Mouse (Mus musculus): ENCODE measurements around the gene Hipk4. TPM values are rescaled to one million over a fixed set of nuclear protein-coding genes. Genes with fewer than 3 reads are reported as not detected.

Gene Hipk4
- total and polyA plus RNA-seq, 2 experiments from 2014 or later: 0.88 to 1.8 TPM

GRCm38 (mm10) chr7:27560291-27560887 is 37.3 kb downstream of the Hipk4 start:
- DNase-seq (ENCODE audit: low spot score) (no peak), ATAC-seq (ENCODE audit: low FRiP score) (no peak)
- Histone ChIP-seq H3K4me1 (ENCODE audit: insufficient read depth, low read length) (no peaks in the 10 kb centered on the region), H3K4me2 (ENCODE audit: low read depth, low read length, poor library complexity, severe bottlenecking) (no peak overlapping the region), H3K9me3 (ENCODE audit: low read length) (no peaks in the 10 kb centered on the region), H3K27me3 (ENCODE audit: insufficient read depth, low read length) (no peaks in the 10 kb centered on the region), H3K27ac (ENCODE audit: low read depth, low read length) (no peak overlapping the region), H3K4me3 (ENCODE audit: low read depth, low read length) (no peak overlapping the region), H3K9ac (replicated peaks; ENCODE audit: low read length, poor library complexity, severe bottlenecking) (no peak overlapping the region), H3K36me3 (ENCODE audit: insufficient read depth, low read length) (peaks cover 50% of the 10 kb centered on the region)
- TF ChIP-seq CTCF (IDR thresholded peaks at IDR 0.05): no peak
- WGBS: 85% methylated on average over 8 of the region's 8 CpGs

- H3K4me2 ChIP-seq (ENCODE audit: low read depth, low read length, poor library complexity, severe bottlenecking): no peak overlapping the region
- 0 out of 2 replicates have a peak overlapping the region, but pooled peaks have one; percentile 13 for H3K9ac ChIP-seq (replicated peaks; ENCODE audit: low read length, poor library complexity, severe bottlenecking)
- no peak for DNase-seq (ENCODE audit: low spot score)
- H3K9me3 ChIP-seq (ENCODE audit: low read length): no peaks in the 10 kb centered on the region
- peaks cover 53% of the 10 kb centered on the region for H3K36me3 ChIP-seq (ENCODE audit: insufficient read depth, low read length)
- TF ChIP-seq CTCF (IDR thresholded peaks at IDR 0.05): no peak
- WGBS: 91% methylated on average over 1 of the region's 1 CpGs
- no peak overlapping the region for H3K4me3 ChIP-seq (ENCODE audit: low read depth, low read length)
- ATAC-seq (ENCODE audit: low FRiP score): no peak
- H3K27ac ChIP-seq (ENCODE audit: low read depth, low read length): no peak overlapping the region
- H3K27me3 ChIP-seq (ENCODE audit: insufficient read depth, low read length): no peaks in the 10 kb centered on the region
- no peaks in the 10 kb centered on the region for H3K4me1 ChIP-seq (ENCODE audit: insufficient read depth, low read length)
Observed at GRCm38 (mm10) chr7:27560978-27561377, 37.9 kb downstream of the Hipk4 start.

- H3K4me1 ChIP-seq (ENCODE audit: insufficient read depth, low read length): no peaks in the 10 kb centered on the region
- no peak overlapping the region for H3K4me2 ChIP-seq (ENCODE audit: low read depth, low read length, poor library complexity, severe bottlenecking)
- no peak for TF ChIP-seq CTCF (IDR thresholded peaks at IDR 0.05)
- DNase-seq (ENCODE audit: low spot score) (no peak), ATAC-seq (ENCODE audit: low FRiP score) (no peak)
- WGBS: 91% methylated on average over 5 of the region's 5 CpGs
- peaks cover 62% of the 10 kb centered on the region for H3K36me3 ChIP-seq (ENCODE audit: insufficient read depth, low read length)
- no peaks in the 10 kb centered on the region for H3K27me3 ChIP-seq (ENCODE audit: insufficient read depth, low read length)
- H3K27ac ChIP-seq (ENCODE audit: low read depth, low read length): no peak overlapping the region
- H3K9me3 ChIP-seq (ENCODE audit: low read length): no peaks in the 10 kb centered on the region
- H3K9ac ChIP-seq (replicated peaks; ENCODE audit: low read length, poor library complexity, severe bottlenecking): no peak overlapping the region
- H3K4me3 ChIP-seq (ENCODE audit: low read depth, low read length): no peak overlapping the region
Observed at GRCm38 (mm10) chr7:27569580-27570224, 46.6 kb downstream of the Hipk4 start.

- Histone ChIP-seq H3K27ac (ENCODE audit: low read depth, low read length) (no peak overlapping the region), H3K27me3 (ENCODE audit: insufficient read depth, low read length) (no peaks in the 10 kb centered on the region), H3K9me3 (ENCODE audit: low read length) (no peaks in the 10 kb centered on the region), H3K36me3 (ENCODE audit: insufficient read depth, low read length) (peaks cover 64% of the 10 kb centered on the region), H3K4me2 (ENCODE audit: low read depth, low read length, poor library complexity, severe bottlenecking) (no peak overlapping the region), H3K4me3 (ENCODE audit: low read depth, low read length) (no peak overlapping the region), H3K9ac (replicated peaks; ENCODE audit: low read length, poor library complexity, severe bottlenecking) (no peak overlapping the region), H3K4me1 (ENCODE audit: insufficient read depth, low read length) (no peaks in the 10 kb centered on the region)
- DNase-seq (ENCODE audit: low spot score) (no peak), ATAC-seq (ENCODE audit: low FRiP score) (no peak)
- TF ChIP-seq CTCF (IDR thresholded peaks at IDR 0.05): no peak
- 95% methylated on average over 4 of the region's 4 CpGs for WGBS
Observed at GRCm38 (mm10) chr7:27572133-27572532, 49.1 kb downstream of the Hipk4 start.

DNA sequence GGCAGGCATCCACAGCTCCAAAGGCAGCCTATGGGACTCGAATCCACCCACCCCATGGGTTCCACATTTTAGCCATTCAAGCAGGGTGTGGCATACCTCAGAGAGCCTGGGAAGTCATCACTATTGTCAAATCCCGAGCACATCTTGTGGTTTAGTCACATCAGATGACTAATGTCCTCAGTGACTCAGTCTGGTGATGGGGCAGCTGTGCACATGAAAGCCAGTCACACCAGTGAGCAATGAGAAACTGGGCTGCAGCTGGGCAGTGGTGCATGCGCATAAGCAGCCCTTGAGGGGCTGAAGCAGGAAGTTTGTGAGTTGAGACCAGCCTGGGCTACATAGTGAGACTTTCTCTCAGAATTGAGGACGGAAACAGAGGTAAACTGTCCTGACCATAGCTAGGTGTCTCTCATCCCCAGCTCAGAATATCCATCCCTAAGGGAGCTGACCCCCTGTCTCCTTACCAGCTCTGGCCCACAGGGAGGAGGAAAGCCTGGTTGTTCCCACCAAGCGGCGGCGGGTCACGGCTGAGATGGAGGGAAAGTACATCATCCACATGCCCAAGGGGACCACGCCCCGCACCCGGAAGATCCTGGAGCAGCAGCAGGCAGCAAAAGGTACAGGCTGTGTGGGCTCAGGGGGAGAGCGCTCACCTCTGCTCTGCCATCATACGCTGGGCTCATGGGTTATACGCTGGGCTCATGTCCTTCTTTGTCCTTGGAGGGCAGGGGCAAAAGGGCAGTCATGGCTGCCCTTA is 51.2 kb downstream of the Hipk4 start:
- 93% methylated on average over 14 of the region's 14 CpGs for WGBS
- Histone ChIP-seq H3K4me2 (ENCODE audit: low read depth, low read length, poor library complexity, severe bottlenecking) (no peak overlapping the region), H3K36me3 (ENCODE audit: insufficient read depth, low read length) (peaks cover 62% of the 10 kb centered on the region), H3K4me1 (ENCODE audit: insufficient read depth, low read length) (no peaks in the 10 kb centered on the region), H3K9me3 (ENCODE audit: low read length) (no peaks in the 10 kb centered on the region), H3K27ac (ENCODE audit: low read depth, low read length) (no peak overlapping the region), H3K4me3 (ENCODE audit: low read depth, low read length) (no peak overlapping the region), H3K9ac (replicated peaks; ENCODE audit: low read length, poor library complexity, severe bottlenecking) (no peak overlapping the region), H3K27me3 (ENCODE audit: insufficient read depth, low read length) (no peaks in the 10 kb centered on the region)
- no peak for ATAC-seq (ENCODE audit: low FRiP score)
- TF ChIP-seq CTCF (IDR thresholded peaks at IDR 0.05): no peak
- no peak for DNase-seq (ENCODE audit: low spot score)

DNA sequence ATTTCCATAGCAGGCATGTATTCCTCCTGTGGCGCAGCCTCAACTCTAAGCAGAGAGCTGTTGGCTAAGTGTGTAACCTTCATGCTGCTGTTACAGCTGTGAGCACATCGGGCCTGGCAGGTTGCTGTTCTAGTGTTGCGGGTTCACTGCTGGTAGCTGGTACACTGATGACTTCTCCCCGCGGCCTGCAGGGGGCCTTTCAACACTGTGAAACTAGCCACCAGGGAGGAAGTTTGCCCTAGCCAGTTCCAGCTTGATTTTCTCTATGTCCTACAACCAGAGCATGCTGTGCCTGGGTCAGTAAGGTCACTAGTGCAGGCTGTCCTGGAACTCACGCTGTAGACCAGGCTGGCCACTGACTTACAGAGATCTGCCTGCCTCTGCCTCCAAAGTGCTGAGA is 53.8 kb downstream of the Hipk4 start:
- Histone ChIP-seq H3K27me3 (ENCODE audit: insufficient read depth, low read length) (no peaks in the 10 kb centered on the region), H3K4me1 (ENCODE audit: insufficient read depth, low read length) (no peaks in the 10 kb centered on the region), H3K4me2 (ENCODE audit: low read depth, low read length, poor library complexity, severe bottlenecking) (no peak overlapping the region), H3K4me3 (ENCODE audit: low read depth, low read length) (no peak overlapping the region), H3K9ac (replicated peaks; ENCODE audit: low read length, poor library complexity, severe bottlenecking) (no peak overlapping the region), H3K27ac (ENCODE audit: low read depth, low read length) (no peak overlapping the region), H3K36me3 (ENCODE audit: insufficient read depth, low read length) (peaks cover 74% of the 10 kb centered on the region), H3K9me3 (ENCODE audit: low read length) (no peaks in the 10 kb centered on the region)
- WGBS: 74% methylated on average over 6 of the region's 6 CpGs
- ATAC-seq (ENCODE audit: low FRiP score) (no peak), DNase-seq (ENCODE audit: low spot score) (no peak)
- TF ChIP-seq CTCF (IDR thresholded peaks at IDR 0.05): peak; percentile 57
